Mouse (Mus musculus): Measurements from ENCODE around the gene Dnaaf1. TPM values are rescaled to one million over a fixed set of nuclear protein-coding genes. Genes with fewer than 3 reads are reported as not detected.

The Dnaaf1 gene
- total and polyA plus RNA-seq, 3 experiments, result 0.19 to 0.54 TPM; not detected in 1

DNA sequence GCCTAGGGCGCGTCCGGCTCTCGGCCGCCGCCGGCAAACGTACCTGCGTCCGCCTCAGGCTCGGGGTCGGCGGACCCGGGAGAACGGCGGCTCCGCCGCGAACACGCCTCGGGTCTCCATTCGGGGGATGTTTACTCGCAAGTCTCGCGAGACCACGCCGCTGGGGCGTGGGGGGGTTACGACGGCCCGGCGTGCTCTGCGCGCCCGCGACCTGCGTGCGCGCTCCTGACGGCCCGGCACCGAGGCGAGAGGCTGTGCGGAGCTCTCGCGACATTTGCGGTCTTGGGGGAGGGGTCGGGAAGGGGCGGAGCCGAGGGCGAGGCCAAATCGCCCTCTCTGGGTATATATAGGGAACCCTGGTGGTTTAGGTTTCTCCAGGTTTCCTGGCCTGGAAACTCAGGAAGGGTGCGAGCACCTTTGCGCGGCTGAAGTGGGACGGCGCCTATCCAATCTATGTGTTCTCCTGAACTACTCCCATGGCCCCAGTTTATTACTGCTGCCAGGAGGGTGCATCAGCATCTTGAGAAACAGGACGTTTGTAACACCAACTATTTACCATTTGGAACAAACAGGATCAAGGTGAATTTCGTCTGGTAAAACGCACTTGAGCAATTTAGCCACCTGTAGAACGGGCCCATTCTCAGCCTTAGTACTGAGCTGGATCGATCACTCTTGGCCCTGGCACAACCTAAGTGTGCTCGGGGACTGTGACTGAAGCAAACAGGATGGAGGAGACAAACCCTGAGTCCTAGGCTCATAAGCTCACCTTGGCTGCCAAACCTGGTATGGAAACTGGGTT lies 16.2 kb upstream of the Dnaaf1 start, which contains the start of gene Mbtps1 (continued):
- TF ChIP-seq ZMIZ1 (IDR thresholded peaks at IDR 0.05; ENCODE audit: low read depth, low read length), result peak; percentile 90
- peak; percentile 95 for TF ChIP-seq CHD2 (IDR thresholded peaks at IDR 0.05; ENCODE audit: low read length)
- no peak for TF ChIP-seq MAFK (IDR thresholded peaks at IDR 0.05; ENCODE audit: borderline replicate concordance, low read depth, low read length)
- TF ChIP-seq NELFE (IDR thresholded peaks at IDR 0.05; ENCODE audit: low read depth, low read length), result peak; percentile 88

DNA sequence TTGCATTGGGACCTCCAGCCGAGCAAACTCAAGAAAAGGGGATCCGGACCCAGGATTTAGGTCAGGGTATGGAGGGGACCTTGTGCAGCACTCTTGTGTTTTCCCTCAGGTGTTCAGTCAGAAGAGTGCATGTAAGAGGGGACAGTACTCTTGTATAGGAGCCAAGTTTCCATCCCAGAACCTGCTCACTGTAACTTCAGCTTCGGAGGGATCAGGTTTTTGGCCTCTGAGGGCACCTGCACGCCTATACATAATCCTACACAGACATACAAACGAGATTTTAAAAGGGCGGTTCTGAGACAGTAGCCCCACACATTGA lies 15.7 kb upstream of the Dnaaf1 start:
- TF ChIP-seq UBTF (IDR thresholded peaks at IDR 0.05; ENCODE audit: borderline replicate concordance, insufficient read depth, low read depth, low read length) (no peak), BHLHE40 (IDR thresholded peaks at IDR 0.05; ENCODE audit: borderline replicate concordance, low read depth, low read length) (no peak), ZKSCAN1 (IDR thresholded peaks at IDR 0.05; ENCODE audit: low read depth, low read length) (no peak), USF2 (IDR thresholded peaks at IDR 0.05; ENCODE audit: borderline replicate concordance in 1 of 2, insufficient read depth in 1 of 2, low read depth in 1 of 2, low read length in 2 of 2) (no peak), NRF1 (IDR thresholded peaks at IDR 0.05; ENCODE audit: insufficient read depth, low read depth, low read length, poor library complexity, severe bottlenecking) (no peak)

DNA sequence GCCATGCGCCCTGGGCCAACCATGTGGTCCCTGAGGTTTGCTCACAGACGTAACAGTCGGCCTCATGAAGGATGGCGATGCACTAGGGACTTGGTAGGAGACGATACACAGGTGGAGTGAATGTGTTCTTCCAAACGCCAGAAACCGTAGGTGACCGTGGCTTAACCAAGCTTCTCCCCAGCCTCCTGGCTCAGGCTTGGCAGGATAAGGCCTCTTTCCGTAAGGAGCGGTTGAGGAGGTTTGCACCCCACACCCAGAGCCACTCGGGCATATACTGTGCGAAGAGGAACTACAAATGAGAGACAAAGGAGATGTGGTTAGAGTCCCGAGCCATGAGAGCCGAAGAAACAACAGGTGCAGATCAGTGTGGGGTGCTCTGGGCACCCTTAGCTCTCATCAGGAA lies 11.2 kb upstream of the Dnaaf1 start:
- peaks cover 0 to 3% of the 10 kb centered on the region in 2 experiments; a peak in 2 of 4 replicates for H3K4me1 ChIP-seq (ENCODE audit: control insufficient read depth in 1 of 2, insufficient read depth in 2 of 2, low read length in 2 of 2)
- TF ChIP-seq POLR2A (IDR thresholded peaks at IDR 0.05; ENCODE audit: control insufficient read depth in 1 of 2, insufficient read depth in 1 of 2, low read depth in 1 of 2, low read length in 2 of 2, poor library complexity in 1 of 2), result no peak
- no peaks in the 10 kb centered on the region for H3K27me3 ChIP-seq (ENCODE audit: control insufficient read depth in 1 of 2, insufficient read depth in 2 of 2, low read length in 2 of 2)
- H3K9ac ChIP-seq (ENCODE audit: control insufficient read depth, low read depth, low read length, poor library complexity, severe bottlenecking), result no peak overlapping the region
- H3K36me3 ChIP-seq (ENCODE audit: control insufficient read depth in 1 of 2, insufficient read depth in 2 of 2, low read length in 2 of 2), result no peaks in the 10 kb centered on the region; a peak in 1 of 4 replicates
- H3K27ac ChIP-seq (ENCODE audit: control insufficient read depth, low read depth, low read length), result no peak overlapping the region
- no peak for DNase-seq (ENCODE audit: low read depth, low spot score)
- no peak overlapping the region for H3K4me3 ChIP-seq (ENCODE audit: control insufficient read depth in 1 of 2, insufficient read depth in 1 of 2, low read depth in 2 of 2, low read length in 2 of 2)
- no peaks in the 10 kb centered on the region for H3K79me2 ChIP-seq (ENCODE audit: control insufficient read depth, insufficient read depth, low read length, poor library complexity)
- no peaks in the 10 kb centered on the region for H3K9me3 ChIP-seq (replicated peaks; ENCODE audit: insufficient read depth, low read length)

More for the DNA sequence above, 15.7 kb upstream of the Dnaaf1 start:
- Histone ChIP-seq H3K27me3 (ENCODE audit: control insufficient read depth in 1 of 2, insufficient read depth in 2 of 2, low read length in 2 of 2) (no peaks in the 10 kb centered on the region), H3K9me3 (replicated peaks; ENCODE audit: insufficient read depth, low read length) (no peaks in the 10 kb centered on the region), H3K36me3 (ENCODE audit: control insufficient read depth in 1 of 2, insufficient read depth in 2 of 2, low read length in 2 of 2) (peaks cover 0 to 11% of the 10 kb centered on the region in 2 experiments; a peak in 3 of 4 replicates), H3K4me3 (ENCODE audit: control insufficient read depth in 1 of 2, insufficient read depth in 1 of 2, low read depth in 2 of 2, low read length in 2 of 2) (peak overlapping the region in 1 of 2 experiments; percentile 54; a peak in 2 of 4 replicates), H3K9ac (ENCODE audit: control insufficient read depth, low read depth, low read length, poor library complexity, severe bottlenecking) (peak overlapping the region; percentile 79), H3K4me1 (ENCODE audit: control insufficient read depth in 1 of 2, insufficient read depth in 2 of 2, low read length in 2 of 2) (peaks cover 2 to 13% of the 10 kb centered on the region in 2 experiments; a peak in 3 of 4 replicates), H3K79me2 (ENCODE audit: control insufficient read depth, insufficient read depth, low read length, poor library complexity) (peaks cover 37% of the 10 kb centered on the region), H3K27ac (ENCODE audit: control insufficient read depth, low read depth, low read length) (no peak overlapping the region)
- DNase-seq (ENCODE audit: low read depth, low spot score), result no peak

Measured in MEL (cell line).